Mouse (Mus musculus) liver, embryonic 12.5 days (tissue): Measurements from ENCODE around the gene Stard9. TPM values are rescaled to one million over a fixed set of nuclear protein-coding genes. Genes with fewer than 3 reads are reported as not detected.
A peak's percentile ranks its signal among the peaks of the same experiment; 100 is the strongest.

Source experiments
- ATAC-seq: fragments of 200-750 bp; cut with Nextera tagmentation; 2 replicates; pipeline ENCODE4 v1.8.0; 2017; ENCODE audit warnings: moderate number of reproducible peaks, mild to moderate bottlenecking, moderate library complexity
- H3K27ac ChIP-seq: fragments of 300-500 bp; sonication (generic); 2 replicates; pipeline ENCODE4 v1.5.1; 2016; ENCODE audit warnings: mild to moderate bottlenecking
- H3K27me3 ChIP-seq: fragments of 300-500 bp; sonication (generic); replicated peaks from 2 replicates; pipeline ENCODE4 v1.6.1; 2016; ENCODE audit warnings: mild to moderate bottlenecking, moderate library complexity
- H3K36me3 ChIP-seq: fragments of 300-500 bp; sonication (generic); 2 replicates; pipeline ENCODE4 v1.6.1; 2016; ENCODE audit warnings: mild to moderate bottlenecking, moderate library complexity
- H3K4me1 ChIP-seq: fragments of 300-500 bp; sonication (generic); 2 replicates; pipeline ENCODE4 v1.6.1; 2016
- H3K4me2 ChIP-seq: fragments of 300-500 bp; sonication (generic); 2 replicates; pipeline ENCODE4 v1.6.1; 2016; ENCODE audit warnings: mild to moderate bottlenecking, moderate library complexity
- H3K4me3 ChIP-seq: fragments of 300-500 bp; sonication (generic); 2 replicates; pipeline ENCODE4 v1.5.1; 2016; ENCODE audit warnings: mild to moderate bottlenecking, moderate library complexity
- H3K9ac ChIP-seq: fragments of 300-500 bp; sonication (generic); 2 replicates; pipeline ENCODE4 v1.6.1; 2016; ENCODE audit warnings: mild to moderate bottlenecking, moderate library complexity
- H3K9me3 ChIP-seq: fragments of 300-500 bp; sonication (generic); replicated peaks from 2 replicates; pipeline ENCODE4 v1.6.1; 2016; ENCODE audit warnings: mild to moderate bottlenecking, moderate library complexity
- WGBS: fragments of 180-500 bp; shearing (Covaris S2); methylation state at CpG from one replicate; pipeline ENCODE4 v1.1.7; 2016; ENCODE audit not compliant: insufficient replicate concordance; 5-methylcytosine and 5-hydroxymethylcytosine counted together
- polyA plus RNA-seq: library from polyadenylated mRNA; unstranded; fragments of >200 nt; fragmentation: Nextera tagmentation; extraction: Ambion mirVana; gene quantifications from 2 replicates; pipeline ENCODE4 v1.2.1, GENCODE M21; 2016

Gene Stard9
- polyA plus RNA-seq, 1 experiment from 2014 or later, result 1.4 TPM

GRCm38 (mm10) chr2:120628076-120628865 is 650 bp upstream of the Stard9 start:
- H3K4me2 ChIP-seq, result peak overlapping the region; percentile 86
- no peak overlapping the region for H3K27ac ChIP-seq
- H3K9me3 ChIP-seq, result no peaks in the 10 kb centered on the region
- peak overlapping the region; percentile 57 for H3K4me3 ChIP-seq
- peaks cover 14% of the 10 kb centered on the region for H3K27me3 ChIP-seq
- 25% methylated on average over 10 of the region's 10 CpGs for WGBS
- H3K36me3 ChIP-seq, result no peaks in the 10 kb centered on the region
- H3K4me1 ChIP-seq, result peaks cover 38% of the 10 kb centered on the region
- no peak for ATAC-seq
- H3K9ac ChIP-seq, result no peak overlapping the region

- no peak overlapping the region for H3K9ac ChIP-seq
- WGBS, result 64% methylated on average over 2 of the region's 2 CpGs
- no peak overlapping the region for H3K4me2 ChIP-seq
- peaks cover 14% of the 10 kb centered on the region for H3K27me3 ChIP-seq
- no peak overlapping the region for H3K27ac ChIP-seq
- peaks cover 38% of the 10 kb centered on the region for H3K4me1 ChIP-seq
- ATAC-seq, result no peak
- peaks cover 6% of the 10 kb centered on the region; the same call in 1 of the 2 replicates for H3K36me3 ChIP-seq
- no peaks in the 10 kb centered on the region for H3K9me3 ChIP-seq
- no peak overlapping the region for H3K4me3 ChIP-seq
These were observed 1.3 kb downstream of the Stard9 start for GRCm38 (mm10) chr2:120630246-120630645.

- no peak overlapping the region for H3K9ac ChIP-seq
- no peak for ATAC-seq
- H3K4me1 ChIP-seq, result peaks cover 38% of the 10 kb centered on the region
- H3K36me3 ChIP-seq, result peaks cover 10% of the 10 kb centered on the region; the same call in 1 of the 2 replicates
- peaks cover 14% of the 10 kb centered on the region for H3K27me3 ChIP-seq
- no peak overlapping the region for H3K27ac ChIP-seq
- 20% methylated on average over 2 of the region's 2 CpGs for WGBS
- no peak overlapping the region for H3K4me3 ChIP-seq
- H3K4me2 ChIP-seq, result no peak overlapping the region
- no peaks in the 10 kb centered on the region for H3K9me3 ChIP-seq
These were observed 1.7 kb downstream of the Stard9 start for GRCm38 (mm10) chr2:120630655-120631054.

- H3K9ac ChIP-seq, result no peak overlapping the region
- H3K36me3 ChIP-seq, result peaks cover 10% of the 10 kb centered on the region; the same call in 1 of the 2 replicates
- H3K4me3 ChIP-seq, result no peak overlapping the region
- no peak for ATAC-seq
- peak overlapping the region; percentile 30 for H3K4me2 ChIP-seq
- 25% methylated on average over 2 of the region's 2 CpGs for WGBS
- H3K4me1 ChIP-seq, result peaks cover 38% of the 10 kb centered on the region
- H3K27me3 ChIP-seq, result peaks cover 14% of the 10 kb centered on the region
- no peaks in the 10 kb centered on the region for H3K9me3 ChIP-seq
- no peak overlapping the region for H3K27ac ChIP-seq
These were observed 2.6 kb downstream of the Stard9 start for GRCm38 (mm10) chr2:120631521-120631920.

- ATAC-seq, result no peak
- H3K36me3 ChIP-seq, result peaks cover 10% of the 10 kb centered on the region; the same call in 1 of the 2 replicates
- no peaks in the 10 kb centered on the region for H3K9me3 ChIP-seq
- WGBS, result 20% methylated on average over 4 of the region's 4 CpGs
- no peak overlapping the region for H3K4me3 ChIP-seq
- no peak overlapping the region for H3K27ac ChIP-seq
- H3K4me1 ChIP-seq, result peaks cover 38% of the 10 kb centered on the region
- H3K27me3 ChIP-seq, result peaks cover 14% of the 10 kb centered on the region
- H3K9ac ChIP-seq, result no peak overlapping the region
- peak overlapping the region; percentile 30 for H3K4me2 ChIP-seq
These were observed 3.0 kb downstream of the Stard9 start for GRCm38 (mm10) chr2:120631957-120632356.

GRCm38 (mm10) chr2:120640835-120641234 is 11.9 kb downstream of the Stard9 start:
- 0 out of 2 replicates have a peak, but pooled peaks cover 7% of the 10 kb centered on the region for H3K27me3 ChIP-seq
- H3K4me2 ChIP-seq, result no peak overlapping the region
- no peak overlapping the region for H3K9ac ChIP-seq
- H3K9me3 ChIP-seq, result no peaks in the 10 kb centered on the region
- no peak overlapping the region for H3K27ac ChIP-seq
- H3K36me3 ChIP-seq, result no peaks in the 10 kb centered on the region
- 76% methylated on average over 8 of the region's 8 CpGs for WGBS
- no peak for ATAC-seq
- no peak overlapping the region for H3K4me3 ChIP-seq
- H3K4me1 ChIP-seq, result no peaks in the 10 kb centered on the region

GRCm38 (mm10) chr2:120643836-120644235 is 14.9 kb downstream of the Stard9 start:
- Histone ChIP-seq H3K9ac (no peak overlapping the region), H3K27me3 (0 out of 2 replicates have a peak, but pooled peaks cover 7% of the 10 kb centered on the region), H3K27ac (no peak overlapping the region), H3K4me1 (no peaks in the 10 kb centered on the region), H3K4me3 (no peak overlapping the region), H3K9me3 (no peaks in the 10 kb centered on the region), H3K36me3 (no peaks in the 10 kb centered on the region), H3K4me2 (no peak overlapping the region)
- 73% methylated on average over 7 of the region's 7 CpGs for WGBS
- no peak for ATAC-seq

GRCm38 (mm10) chr2:120646777-120647176 is 17.9 kb downstream of the Stard9 start:
- H3K27ac ChIP-seq, result no peak overlapping the region
- no peaks in the 10 kb centered on the region for H3K4me1 ChIP-seq
- ATAC-seq, result no peak
- H3K4me2 ChIP-seq, result no peak overlapping the region
- no peaks in the 10 kb centered on the region for H3K9me3 ChIP-seq
- no peak overlapping the region for H3K4me3 ChIP-seq
- H3K36me3 ChIP-seq, result no peaks in the 10 kb centered on the region
- no peak overlapping the region for H3K9ac ChIP-seq
- H3K27me3 ChIP-seq, result 0 out of 2 replicates have a peak, but pooled peaks cover 7% of the 10 kb centered on the region
- WGBS, result 56% methylated on average over 4 of the region's 4 CpGs

GRCm38 (mm10) chr2:120652256-120652924 is 23.5 kb downstream of the Stard9 start:
- no peak for ATAC-seq
- H3K9ac ChIP-seq, result no peak overlapping the region
- H3K27ac ChIP-seq, result peak overlapping the region; percentile 16; the same call in 1 of the 2 replicates
- no peaks in the 10 kb centered on the region for H3K9me3 ChIP-seq
- 50% methylated on average over 7 of the region's 7 CpGs for WGBS
- H3K36me3 ChIP-seq, result no peaks in the 10 kb centered on the region
- peaks cover 27% of the 10 kb centered on the region for H3K4me1 ChIP-seq
- H3K27me3 ChIP-seq, result no peaks in the 10 kb centered on the region; the same call in 1 of the 2 replicates
- no peak overlapping the region for H3K4me2 ChIP-seq
- H3K4me3 ChIP-seq, result no peak overlapping the region

GRCm38 (mm10) chr2:120652925-120653284 is 24.0 kb downstream of the Stard9 start:
- H3K4me2 ChIP-seq, result no peak overlapping the region
- no peaks in the 10 kb centered on the region; the same call in 1 of the 2 replicates for H3K27me3 ChIP-seq
- ATAC-seq, result no peak
- WGBS, result 49% methylated on average over 7 of the region's 7 CpGs
- H3K4me3 ChIP-seq, result no peak overlapping the region
- peaks cover 32% of the 10 kb centered on the region for H3K4me1 ChIP-seq
- H3K9ac ChIP-seq, result no peak overlapping the region
- no peaks in the 10 kb centered on the region for H3K9me3 ChIP-seq
- 0 out of 2 replicates have a peak overlapping the region, but pooled peaks have one; percentile 16 for H3K27ac ChIP-seq
- H3K36me3 ChIP-seq, result no peaks in the 10 kb centered on the region

- no peak for ATAC-seq
- Histone ChIP-seq H3K4me2 (no peak overlapping the region), H3K9ac (no peak overlapping the region), H3K27me3 (no peaks in the 10 kb centered on the region; the same call in 1 of the 2 replicates), H3K27ac (no peak overlapping the region), H3K9me3 (no peaks in the 10 kb centered on the region), H3K4me3 (no peak overlapping the region), H3K4me1 (peaks cover 47% of the 10 kb centered on the region), H3K36me3 (no peaks in the 10 kb centered on the region)
- WGBS, result 69% methylated on average over 2 of the region's 2 CpGs
These were observed 25.8 kb downstream of the Stard9 start for GRCm38 (mm10) chr2:120654693-120655092.

GRCm38 (mm10) chr2:120655905-120656304 is 27.0 kb downstream of the Stard9 start:
- Histone ChIP-seq H3K9me3 (no peaks in the 10 kb centered on the region), H3K4me2 (no peak overlapping the region), H3K27ac (no peak overlapping the region), H3K9ac (no peak overlapping the region), H3K36me3 (no peaks in the 10 kb centered on the region), H3K4me3 (no peak overlapping the region), H3K27me3 (no peaks in the 10 kb centered on the region; the same call in 1 of the 2 replicates), H3K4me1 (peaks cover 59% of the 10 kb centered on the region)
- ATAC-seq, result no peak
- WGBS, result 62% methylated on average over 5 of the region's 5 CpGs
